Mouse (Mus musculus) heart, postnatal 10 days (tissue): ENCODE measurements at regions not wholly inside any gene's neighbourhood (a gene's known extent, or its start where the extent isn't known, plus 50 kb on each side); places are given as distances from the start of the nearest gene placed in this dataset.
"Not testable (repeated sequence)": the region's sequence is repeated elsewhere in the genome, so short reads cannot be mapped to it uniquely, and the experiment has no call there.

Experiments
- DNase-seq, 2 experiments: peaks; one replicate each; pipeline ENCODE4 v3.0.0; 2021
- intact Hi-C: fragments of 180-260 bp; cut with DNase I; formaldehyde crosslinking; loops from one replicate; pipeline ENCODE4 v1.15.1; 2025

DNA sequence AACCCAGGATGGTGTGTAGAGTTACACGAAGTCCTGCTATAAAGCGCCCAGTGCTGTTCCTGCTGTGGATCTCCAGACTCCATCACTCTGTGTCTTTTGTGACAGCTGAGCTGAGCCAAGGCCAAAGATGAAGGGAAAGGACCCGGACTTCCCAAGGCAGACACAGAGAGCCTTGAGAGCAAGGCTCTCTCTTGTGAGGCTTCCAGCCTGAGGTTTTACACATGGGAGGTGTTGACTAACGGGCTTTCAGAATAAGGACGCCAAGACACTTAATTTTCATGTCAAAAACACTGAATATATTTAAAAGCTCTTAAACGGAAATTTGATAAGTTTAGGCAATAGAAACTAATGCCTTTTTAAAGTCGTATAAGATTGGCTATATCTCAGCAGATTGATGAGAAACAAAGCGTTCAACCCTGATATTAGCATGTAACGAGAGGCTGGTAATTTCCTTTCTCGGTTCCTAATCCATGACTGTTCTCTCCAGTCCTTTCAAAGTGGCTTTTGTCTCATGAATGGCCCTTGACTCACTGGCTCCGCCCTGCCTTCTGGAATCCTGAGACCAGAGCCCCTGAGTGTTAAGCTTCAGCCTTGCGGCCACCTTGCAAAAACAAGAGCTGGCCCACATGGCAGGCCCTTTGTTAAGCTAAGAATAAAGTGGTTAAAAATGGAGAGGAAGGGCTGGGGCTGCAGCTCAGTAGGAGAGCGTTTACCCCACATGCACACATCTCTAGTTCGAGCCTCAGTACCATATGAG lies 145.8 kb downstream of the Nkx6-1 start:
- no peak for DNase-seq
- intact Hi-C loops, result no loop called here

DNA sequence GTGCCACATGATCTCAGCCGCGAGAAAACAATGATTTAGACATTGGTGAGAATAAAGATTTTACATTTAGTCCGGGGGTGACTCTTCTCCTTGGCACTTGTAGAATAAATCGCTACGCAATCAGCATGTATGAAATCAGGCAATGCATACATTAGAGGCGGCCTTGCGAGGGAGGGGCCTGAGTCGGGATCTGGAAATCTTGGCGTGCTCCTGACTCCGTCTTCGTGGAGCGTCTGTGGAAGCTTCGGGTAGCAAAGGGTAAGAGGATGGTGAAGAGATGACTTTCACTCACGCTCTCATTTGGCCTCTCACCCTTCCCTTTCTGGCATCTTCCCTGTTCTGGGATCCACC lies 167.1 kb downstream of the Nkx6-1 start:
- intact Hi-C loops, result no loop called here
- DNase-seq, result no peak

- intact Hi-C loops, result no loop called here
- DNase-seq, result no peak
Measured at GRCm38 (mm10) chr5:101496924-101497697, 167.7 kb downstream of the Nkx6-1 start.

DNA sequence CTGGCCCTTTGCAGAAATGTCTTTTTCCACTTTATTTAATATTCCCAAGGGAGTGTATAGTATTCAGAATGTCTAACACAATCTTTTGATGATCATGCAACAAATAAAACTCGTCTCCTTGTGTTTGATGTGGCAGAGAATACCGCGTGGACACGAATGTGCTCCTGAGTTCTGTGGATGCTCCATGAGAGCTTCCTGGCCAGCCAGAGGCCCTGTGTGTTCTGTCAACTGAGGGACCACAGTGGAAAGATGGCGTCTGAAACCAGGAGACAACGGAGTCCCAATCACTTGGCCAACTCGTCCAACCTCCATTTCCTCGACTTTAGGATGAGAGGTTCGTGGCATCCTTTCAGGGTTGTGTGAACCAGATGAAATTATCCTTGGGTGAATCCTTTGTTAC lies 168.6 kb downstream of the Nkx6-1 start:
- no peak for DNase-seq
- intact Hi-C loops, result no loop called here

GRCm38 (mm10) chr5:101445792-101446191 lies 219.0 kb downstream of the Nkx6-1 start:
- intact Hi-C loops, result no loop called here
- DNase-seq, result no peak

- peak in 1 of 2 experiments; percentile 37 for DNase-seq
- intact Hi-C loops, result no loop called here
Measured at GRCm38 (mm10) chr5:101441782-101442181, 223.0 kb downstream of the Nkx6-1 start.

GRCm38 (mm10) chr5:101437666-101438299 lies 227.0 kb downstream of the Nkx6-1 start:
- DNase-seq, result no peak
- intact Hi-C loops, result no loop called here

DNA sequence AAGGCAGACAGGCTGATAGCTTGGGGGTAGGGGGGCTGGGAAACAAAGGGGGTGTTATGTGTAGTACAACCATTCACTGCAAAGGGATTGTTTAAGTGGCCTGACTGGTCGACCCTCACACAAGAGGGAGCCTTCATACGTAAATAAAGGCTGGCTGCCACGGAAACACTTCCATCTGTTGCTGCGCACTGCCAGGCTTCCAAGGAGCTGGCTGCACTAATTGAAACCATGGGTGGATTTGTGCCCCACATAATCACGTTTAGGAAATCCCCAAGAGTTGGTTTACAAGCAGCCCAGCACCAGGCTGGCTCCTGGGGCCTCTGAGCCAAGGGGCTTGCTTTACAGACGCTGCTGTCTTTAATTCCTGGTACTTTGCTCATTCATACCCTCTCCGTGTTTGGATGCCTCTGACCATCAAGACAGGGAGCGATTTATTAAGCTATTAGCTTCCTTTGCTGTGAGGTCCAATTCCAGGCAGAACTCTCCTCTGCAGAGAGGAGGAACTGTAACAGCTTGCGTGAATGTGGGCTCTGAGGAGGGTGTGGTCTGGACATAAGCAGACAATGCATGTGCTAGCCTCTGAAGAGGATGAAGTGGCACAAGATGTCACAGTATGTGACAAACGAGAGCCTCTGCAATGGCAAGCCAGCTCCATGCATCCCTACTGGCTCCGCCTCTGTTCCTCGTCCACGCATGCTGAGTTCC lies 238.6 kb downstream of the Nkx6-1 start:
- no peak for DNase-seq
- intact Hi-C loops, result no loop called here

GRCm38 (mm10) chr5:101384316-101384715 lies 280.5 kb downstream of the Nkx6-1 start:
- DNase-seq, result peak; percentile 1 to 5
- intact Hi-C loops, result no loop called here

GRCm38 (mm10) chr5:101381361-101381760 lies 283.4 kb downstream of the Nkx6-1 start:
- no peak for DNase-seq
- intact Hi-C loops, result no loop called here

DNA sequence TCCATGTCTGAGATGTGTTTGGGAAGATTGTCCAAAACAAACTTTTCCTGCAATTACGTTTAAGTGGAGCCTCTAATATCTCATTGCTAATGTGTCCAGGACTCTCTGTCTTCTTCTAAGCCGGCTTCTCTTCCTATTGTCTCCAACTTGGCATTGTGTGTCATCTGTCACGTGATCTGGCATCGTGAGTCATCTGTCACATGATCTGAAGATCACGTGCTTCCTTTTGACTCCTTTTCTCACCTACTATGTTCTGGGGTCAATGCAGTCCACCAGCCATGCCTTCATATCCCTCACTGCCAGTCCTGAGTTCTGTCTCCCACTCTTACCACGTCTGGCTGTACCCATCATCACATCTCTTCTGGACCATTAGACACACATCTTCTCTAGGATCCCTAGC lies 288.1 kb downstream of the Nkx6-1 start:
- no peak for DNase-seq
- intact Hi-C loops, result no loop called here

DNA sequence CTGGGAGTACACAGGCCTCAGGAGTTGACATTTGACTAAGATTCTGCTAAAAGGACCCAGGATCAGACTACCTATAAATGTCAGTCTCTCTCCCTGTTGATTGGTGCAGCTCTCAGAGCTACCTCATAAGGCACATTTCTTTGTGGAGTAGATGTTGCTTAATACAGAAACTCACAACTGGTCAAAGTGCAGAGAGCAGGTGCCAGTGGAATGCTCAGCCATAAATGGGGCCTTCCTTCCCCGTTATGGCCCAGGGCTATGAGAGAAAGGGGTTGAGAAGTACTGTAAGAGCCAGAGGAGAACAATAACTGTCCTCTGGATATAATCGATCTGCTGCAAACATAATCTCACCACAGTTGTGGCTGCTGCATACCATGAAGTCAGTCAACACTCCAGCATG lies 290.7 kb downstream of the Nkx6-1 start:
- DNase-seq, result no peak
- intact Hi-C loops, result no loop called here

DNA sequence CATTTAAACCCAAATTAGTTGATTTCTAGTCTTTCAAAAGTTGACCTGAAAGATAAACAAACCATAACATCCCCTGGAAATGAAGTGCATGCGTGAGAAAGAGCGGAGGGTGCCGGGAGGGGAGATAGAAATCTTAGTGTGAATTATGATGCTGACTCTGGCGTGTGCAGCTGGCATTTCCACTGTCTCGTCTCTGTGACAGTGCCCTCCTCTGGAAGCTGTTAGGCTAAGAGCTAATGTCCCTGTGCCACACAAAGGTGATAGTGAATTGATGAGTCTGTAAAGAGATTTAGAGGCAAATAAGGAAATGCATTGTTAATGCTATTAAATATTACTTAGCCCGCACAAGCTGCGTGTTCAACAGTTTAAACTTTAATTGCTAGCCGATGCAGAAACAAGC lies 292.6 kb downstream of the Nkx6-1 start:
- intact Hi-C loops, result no loop called here
- DNase-seq, result no peak

GRCm38 (mm10) chr5:101365364-101365763 lies 299.4 kb downstream of the Nkx6-1 start:
- DNase-seq, result peak; percentile 39 to 57
- intact Hi-C loops, result loop anchor here (5.0 kb wide), 1 partner anchor 302 kb away; no protein-coding TSS in a partner anchor

- DNase-seq, result no peak
- intact Hi-C loops, result no loop called here
Measured at GRCm38 (mm10) chr5:101359986-101360385, 304.8 kb downstream of the Nkx6-1 start.

GRCm38 (mm10) chr5:101345406-101345805 lies 319.4 kb downstream of the Nkx6-1 start:
- no peak for DNase-seq
- intact Hi-C loops, result no loop called here

GRCm38 (mm10) chr5:101336361-101336760 lies 328.4 kb downstream of the Nkx6-1 start:
- intact Hi-C loops, DNase-seq: not testable (repeated sequence)

- intact Hi-C loops, result no loop called here
- DNase-seq, result no peak
Measured at GRCm38 (mm10) chr5:101331825-101332224, 333.0 kb downstream of the Nkx6-1 start.

DNA sequence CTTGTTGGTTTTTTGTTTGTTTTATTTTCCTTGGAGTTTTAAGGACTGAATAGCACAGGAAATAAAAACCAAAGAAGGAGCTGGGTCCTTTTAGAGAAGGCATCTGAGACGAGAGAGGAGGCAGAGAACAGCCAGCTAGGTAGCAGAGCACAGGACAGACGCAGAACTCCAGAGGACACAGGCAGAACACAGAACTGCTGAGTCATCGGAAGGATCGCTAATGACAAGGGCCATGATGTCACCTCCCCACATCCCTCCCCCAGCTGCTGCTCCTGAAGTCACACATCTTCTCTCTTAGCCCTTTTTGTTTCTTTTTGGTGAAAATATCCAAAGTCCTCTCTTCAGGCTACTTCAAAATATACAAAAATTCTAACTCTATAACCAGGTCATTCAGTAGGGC lies 338.7 kb downstream of the Nkx6-1 start:
- intact Hi-C loops, result no loop called here

GRCm38 (mm10) chr5:101323041-101323950 lies 341.5 kb downstream of the Nkx6-1 start:
- intact Hi-C loops, result no loop called here
- DNase-seq, result no peak

More for the DNA sequence above, 338.7 kb downstream of the Nkx6-1 start:
- DNase-seq, result no peak
